Mouse (Mus musculus) retina, postnatal 7 days (tissue): Measurements from ENCODE around the gene Wdr89.
A peak's percentile ranks its signal among the peaks of the same experiment; 100 is the strongest.
"Not testable (repeated sequence)": the region's sequence is repeated elsewhere in the genome, so short reads cannot be mapped to it uniquely, and the experiment has no call there.

ENCODE experiments used
- DNase-seq: peaks from one replicate; pipeline ENCODE4 v3.0.0-alpha.2; 2012; ENCODE audit warnings: low read depth, low spot score

Wdr89 gene

DNA sequence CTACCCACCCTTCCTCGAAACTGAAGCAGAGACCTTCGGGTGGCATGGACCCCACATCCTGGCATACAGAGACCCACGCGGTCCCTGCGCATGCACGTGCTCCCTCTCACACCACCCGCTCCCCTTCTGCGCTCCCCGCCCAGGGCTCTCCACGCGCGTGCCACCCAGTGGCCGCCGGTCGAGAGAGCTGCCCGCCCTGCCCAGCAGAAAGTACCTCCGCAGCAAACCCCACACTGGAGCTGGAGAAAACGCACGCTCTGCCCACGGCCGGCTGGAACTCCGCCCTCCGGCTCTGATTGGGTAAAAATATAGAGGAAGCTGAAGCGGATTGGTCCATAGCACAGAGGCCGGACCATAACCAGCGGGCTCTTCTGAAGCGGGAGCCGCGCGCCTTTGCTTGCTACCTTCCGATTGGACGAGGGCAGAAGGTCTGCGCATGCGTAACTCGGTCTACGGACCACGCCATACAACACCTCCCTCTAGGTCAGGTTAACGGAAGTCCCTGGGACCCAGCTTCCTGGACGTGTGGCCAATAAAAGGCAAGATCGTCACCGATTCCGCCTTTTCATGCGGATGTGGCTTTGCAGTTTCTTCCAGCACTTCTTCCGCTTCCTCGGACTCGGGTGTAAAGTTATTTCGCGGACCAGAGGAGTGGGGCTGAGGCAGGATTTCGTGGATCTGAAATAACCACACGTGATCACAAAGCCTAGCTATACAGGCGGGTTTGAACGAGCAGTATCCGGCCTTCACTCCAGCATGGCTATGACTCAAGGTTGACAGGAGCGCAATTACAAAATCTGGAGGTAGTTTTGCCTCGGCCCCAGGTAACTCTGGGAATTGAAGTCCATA, at the start of gene Wdr89:
TSS of gene Wdr89 (minus strand) at position 280 of the 849 bp plus-strand sequence.
- DNase-seq = peak; percentile 99

DNA sequence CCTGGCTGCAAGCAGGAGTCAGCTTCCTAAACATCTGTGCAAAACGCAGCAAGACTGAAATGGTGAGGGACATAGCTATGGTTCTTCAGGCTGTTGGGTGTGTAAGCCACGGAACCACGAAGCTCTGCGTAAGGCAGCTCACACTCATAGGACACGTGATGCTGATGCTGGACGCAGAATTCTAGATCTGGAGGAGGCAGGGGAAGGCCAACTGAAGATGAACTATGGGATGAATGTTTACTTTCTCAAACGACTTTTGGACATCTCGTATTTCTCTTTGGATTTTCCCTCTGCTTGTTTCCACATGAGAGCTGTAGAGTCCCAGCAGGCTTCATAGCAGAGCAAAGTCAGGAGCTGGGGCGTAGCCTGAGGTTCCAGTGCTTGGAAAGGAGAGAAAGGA, 44.3 kb upstream of the Wdr89 start:
- no peak for DNase-seq

DNA sequence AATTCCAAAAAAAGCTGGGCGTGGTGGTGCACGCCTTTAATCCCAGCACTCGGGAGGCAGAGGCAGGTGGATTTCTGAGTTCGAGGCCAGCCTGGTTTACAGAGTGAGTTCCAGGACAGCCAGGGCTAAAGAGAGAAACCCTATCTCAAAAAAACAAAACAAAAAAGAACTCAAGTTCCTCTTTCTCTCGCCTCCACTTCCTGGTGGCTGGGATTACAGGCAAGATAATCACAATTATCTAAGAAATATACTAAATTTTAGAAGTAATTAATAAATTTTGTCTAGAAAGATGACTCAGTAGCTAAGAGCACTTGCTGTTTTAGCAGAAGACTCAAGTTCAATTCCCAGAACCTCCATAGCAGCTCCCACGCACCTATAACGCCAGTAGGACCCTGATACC, 43.6 kb upstream of the Wdr89 start:
- not testable (repeated sequence) for DNase-seq

DNA sequence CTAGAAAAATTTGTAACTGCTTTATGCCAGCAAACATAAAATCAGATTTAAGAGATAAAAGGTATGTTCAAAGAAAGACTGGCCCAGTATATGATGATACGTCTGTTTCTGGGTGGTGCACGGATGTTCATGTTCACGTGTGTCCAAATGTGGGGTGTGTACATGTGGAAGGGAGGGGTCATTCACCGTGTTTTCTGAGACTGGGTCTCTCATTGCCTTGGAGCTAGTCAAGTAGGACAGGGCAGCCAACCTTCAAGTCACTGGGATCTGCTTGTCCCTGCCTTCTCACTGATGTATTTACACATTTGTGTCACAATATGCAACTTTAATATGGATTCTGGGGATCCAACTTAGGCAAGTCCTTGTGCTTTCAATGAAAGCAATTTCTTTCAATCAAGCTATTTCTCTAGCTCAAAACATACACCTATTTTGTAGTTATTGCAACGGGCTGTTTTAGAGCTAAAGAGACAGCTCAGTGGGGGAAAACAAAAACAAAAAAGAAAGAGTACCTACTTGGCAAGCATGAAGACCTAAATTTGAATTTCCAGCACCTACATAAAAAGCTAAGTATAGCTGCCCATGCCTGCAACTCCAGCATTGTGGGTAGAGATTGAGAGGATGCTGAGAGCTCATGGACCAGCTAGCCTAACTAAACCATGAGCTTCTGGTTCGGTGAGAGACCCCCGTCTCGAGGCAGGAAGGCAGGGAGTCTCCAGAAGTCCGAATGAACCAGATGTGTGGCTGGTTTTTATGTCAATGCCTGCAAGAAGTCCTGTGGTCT, 41.4 kb upstream of the Wdr89 start:
- no peak for DNase-seq

DNA sequence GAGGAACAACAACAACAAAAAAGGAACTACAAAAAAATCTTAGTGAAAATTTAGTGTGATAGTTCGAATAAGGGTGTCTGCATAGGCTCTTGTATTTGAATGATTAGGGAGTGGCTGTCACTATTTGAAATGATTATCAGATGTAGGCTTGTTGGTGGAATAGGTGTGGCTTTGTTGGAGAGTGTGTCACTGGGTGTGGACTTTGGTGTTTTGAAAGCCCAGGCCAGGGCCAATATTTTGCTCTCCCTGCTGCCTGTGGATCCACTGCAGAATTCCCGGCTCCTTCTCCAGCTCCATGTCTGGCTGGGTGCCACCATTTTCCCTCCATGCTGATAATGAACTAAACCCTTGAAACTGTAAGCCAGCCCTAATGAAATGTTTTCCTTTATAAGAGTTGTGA, 40.2 kb upstream of the Wdr89 start:
- no peak for DNase-seq

DNA sequence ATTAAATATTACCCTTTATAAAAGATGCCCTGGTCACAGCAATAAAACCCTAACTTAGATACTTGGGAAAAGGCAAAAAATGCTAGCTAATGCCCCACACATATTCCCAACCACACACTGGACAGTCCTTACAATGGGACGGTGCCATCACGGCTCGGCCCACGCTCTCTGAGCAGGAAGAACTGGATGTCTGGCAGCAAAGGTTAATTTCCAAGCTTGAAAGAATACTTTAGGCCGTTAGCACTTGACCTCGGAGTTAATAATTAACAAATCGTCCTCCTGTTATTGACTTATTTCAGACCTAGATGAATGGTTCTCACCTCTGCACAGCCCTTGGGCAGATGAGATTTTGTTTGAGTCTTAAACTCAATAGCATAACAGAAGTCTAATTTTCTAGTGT, 37.3 kb upstream of the Wdr89 start:
- DNase-seq = no peak

DNA sequence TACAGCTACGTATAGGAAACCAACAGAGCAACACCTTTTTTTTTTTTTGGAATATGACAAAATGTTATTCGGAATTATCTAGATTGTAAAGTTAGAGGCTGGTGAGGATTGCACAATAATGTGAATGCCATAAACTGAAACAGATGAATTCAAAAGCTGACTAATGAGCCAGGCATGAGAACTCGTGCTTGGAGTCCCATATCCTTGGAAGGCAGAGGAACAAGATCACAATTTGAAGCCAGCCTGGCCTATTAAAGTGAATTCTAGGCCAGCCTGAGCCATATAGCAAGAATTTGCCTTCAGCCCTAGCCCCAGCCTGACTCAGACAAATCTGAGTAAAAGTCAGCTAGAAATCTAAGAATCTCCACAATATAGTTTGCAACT, 33.4 kb upstream of the Wdr89 start:
- no peak for DNase-seq

DNA sequence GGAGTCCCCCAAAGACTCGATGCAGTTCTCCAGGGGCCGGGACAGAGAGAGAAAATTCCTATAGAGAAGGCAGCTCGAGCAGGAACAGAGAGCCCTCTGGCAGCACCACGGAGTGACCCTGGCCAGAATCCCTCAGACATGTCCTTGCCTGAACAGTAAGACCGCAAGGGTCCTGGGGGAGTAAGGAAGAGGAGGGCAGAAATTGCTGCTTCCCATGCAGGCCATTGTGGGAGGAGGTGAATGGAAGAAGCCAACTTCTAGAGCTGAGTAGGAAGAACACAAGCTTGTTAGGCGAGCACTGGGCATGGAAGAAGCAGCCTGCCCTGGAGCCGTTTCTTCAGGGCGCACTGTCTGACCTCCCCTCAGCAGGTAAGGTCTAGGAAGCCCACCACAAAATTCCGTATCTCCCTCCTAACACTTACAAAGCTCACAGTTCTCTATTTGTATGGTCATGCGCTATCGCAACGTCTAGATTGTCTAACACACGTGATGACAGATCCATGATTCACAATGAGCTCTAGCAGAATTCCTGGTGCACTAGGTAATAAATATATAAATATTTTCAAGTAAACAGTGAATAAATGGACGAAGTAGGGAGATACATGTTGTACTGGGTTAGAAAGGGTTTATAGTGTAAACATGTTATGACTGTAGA, 32.9 kb upstream of the Wdr89 start:
- no peak for DNase-seq

DNA sequence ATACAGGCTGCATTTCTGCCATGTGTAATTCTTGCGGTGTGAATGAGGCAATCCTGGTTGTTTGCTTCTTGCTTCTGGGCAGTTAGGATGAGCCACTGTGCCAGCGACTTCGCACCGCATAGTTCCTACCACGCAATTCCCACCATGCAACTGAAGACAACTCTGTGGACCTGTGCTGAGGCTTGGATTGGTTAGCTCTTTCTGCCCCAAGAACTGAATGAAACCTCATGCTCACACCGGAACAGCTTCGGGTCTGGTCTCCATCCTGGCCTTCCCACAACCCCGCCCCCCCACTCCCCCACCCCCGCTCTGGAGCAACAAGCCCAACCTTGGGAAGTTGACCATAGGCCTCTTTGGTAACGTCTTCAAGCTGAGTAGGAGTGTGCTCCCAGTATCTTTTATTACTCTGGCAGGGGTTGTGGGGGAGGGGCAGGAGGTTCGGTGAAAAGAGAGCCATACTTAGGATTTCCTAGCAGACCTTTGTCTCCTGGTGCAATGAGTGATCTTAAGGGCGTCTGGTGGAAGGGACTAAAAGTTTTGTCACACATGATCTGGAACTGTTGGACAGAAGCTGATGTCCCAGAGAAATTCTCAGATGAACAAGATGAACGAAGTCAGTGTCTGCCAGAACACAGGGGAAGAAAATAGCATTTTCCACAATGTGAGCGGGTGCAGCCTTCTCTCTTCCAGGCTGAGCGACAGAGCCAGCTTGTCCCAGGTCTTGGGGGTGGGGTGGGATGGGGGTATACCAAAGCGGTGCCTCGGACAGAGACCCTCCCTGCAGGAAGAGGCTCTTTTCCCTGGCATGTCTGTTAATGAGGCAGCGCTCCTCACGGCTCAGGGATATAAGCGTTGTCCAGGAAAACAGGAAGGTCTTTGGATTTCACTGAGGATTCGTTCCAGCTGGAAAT, 32.1 kb upstream of the Wdr89 start:
- DNase-seq = no peak

DNA sequence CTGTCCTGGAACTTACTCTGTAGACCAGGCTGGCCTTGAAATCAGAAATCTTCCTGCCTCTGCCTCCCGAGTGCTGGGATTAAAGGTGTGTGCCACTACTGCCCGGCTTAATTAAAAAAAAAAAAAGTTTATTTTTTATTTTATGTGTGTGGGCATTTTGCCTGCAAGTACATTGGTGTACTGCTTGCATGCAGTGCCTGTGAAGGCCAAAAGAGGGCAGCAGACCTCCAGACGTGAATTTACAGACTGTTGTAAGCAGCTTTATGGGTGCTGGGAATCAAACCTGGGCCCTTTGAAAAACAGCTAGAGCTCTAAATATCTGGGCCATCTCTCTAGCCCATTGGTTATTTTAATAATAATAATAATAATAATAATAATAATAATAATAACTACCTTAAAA, 29.4 kb upstream of the Wdr89 start:
- DNase-seq = no peak

DNA sequence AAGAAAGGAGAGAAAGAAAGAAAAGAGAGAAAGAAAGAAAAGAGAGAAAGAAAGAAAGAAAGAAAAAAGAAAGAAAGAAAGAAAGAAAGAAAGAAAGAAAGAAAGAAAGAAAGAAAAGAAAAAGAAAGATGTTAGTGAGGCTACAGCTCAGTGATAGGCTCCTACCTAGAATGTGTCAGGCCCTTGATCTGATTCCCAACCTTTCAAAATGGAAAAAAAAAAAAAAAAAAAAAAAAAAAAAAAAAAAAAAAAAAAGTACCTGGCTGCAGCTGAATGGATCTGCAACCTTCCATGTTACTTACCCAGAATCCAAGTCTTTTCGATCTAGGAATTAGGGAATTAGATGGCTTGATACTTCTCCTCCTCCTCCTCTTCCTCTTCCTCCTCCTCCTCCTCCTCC, 26.5 kb upstream of the Wdr89 start:
- DNase-seq = not testable (repeated sequence)

DNA sequence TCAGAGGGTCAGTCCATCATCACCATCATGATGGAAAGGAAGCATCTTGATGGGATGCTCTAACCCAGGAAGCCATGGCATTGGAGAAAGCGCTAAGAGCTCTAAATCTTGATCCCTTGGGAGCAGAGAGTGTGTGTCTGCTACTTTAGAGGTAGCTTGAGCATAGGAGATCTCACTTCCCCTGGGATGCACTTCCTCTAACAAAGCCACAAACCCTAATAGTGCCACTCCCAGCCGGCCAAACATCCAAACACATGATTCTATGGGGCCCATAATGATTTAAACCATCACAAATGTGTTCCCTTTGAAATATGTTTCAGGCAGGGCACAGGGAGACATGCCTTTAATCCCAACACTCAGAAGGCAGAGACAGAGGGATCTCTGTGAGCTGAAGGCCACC, 19.7 kb upstream of the Wdr89 start:
- DNase-seq = no peak

DNA sequence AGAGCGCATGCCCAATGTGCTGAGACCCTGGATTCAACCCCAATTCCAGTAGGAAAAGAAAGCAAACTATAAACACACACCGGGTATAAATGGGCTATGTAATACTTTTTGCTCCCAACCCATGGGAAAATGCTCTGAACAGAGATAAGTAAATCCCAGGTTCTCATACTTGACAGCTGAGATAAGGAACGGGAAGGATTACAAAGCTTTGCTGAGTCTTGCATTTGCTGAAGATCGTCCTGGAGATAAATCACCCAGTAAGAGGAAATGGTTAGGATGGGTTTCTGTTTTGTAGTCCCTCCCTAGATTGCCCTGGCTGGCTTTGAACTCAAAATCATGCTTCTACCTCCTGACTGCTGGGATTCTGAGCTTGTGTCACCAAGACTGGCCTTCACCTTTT, 18.0 kb upstream of the Wdr89 start:
- no peak for DNase-seq

DNA sequence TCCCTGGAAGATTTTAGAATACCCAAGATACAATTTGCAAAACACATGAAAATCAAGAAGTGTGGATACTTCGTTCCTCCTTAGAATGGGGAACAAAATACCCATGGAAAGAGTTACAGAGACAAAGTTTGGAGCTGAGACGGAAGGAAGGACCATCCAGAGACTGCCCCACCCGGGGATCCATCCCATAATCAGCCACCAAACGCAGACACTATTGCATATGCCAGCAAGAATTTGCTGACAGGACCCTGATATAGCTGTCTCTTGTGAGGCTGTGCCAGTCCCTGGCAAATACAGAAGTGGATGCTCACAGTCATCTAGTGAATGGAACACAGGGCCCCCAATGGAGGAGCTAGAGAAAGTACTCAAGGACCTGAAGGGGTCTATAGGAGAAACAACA, 14.7 kb upstream of the Wdr89 start:
- not testable (repeated sequence) for DNase-seq

DNA sequence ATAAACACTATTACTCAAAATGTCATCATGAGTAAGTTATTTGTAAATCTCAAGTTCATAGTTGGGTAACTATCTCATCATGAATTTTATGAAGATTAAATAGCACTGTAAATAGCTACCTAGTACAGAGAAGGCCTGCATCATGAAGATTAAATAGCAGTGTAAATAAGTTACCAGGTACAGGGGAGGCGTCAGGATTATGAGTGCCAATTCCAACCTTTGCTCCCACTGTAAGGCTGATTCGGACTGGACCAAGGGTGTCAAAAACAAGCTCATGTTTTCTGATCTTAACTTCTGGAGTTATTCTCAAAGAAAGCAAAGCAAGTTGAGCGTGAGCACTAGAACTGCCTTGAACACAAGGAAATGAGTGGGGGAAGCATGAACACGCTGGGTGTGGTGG, 14.3 kb upstream of the Wdr89 start:
- DNase-seq = no peak

DNA sequence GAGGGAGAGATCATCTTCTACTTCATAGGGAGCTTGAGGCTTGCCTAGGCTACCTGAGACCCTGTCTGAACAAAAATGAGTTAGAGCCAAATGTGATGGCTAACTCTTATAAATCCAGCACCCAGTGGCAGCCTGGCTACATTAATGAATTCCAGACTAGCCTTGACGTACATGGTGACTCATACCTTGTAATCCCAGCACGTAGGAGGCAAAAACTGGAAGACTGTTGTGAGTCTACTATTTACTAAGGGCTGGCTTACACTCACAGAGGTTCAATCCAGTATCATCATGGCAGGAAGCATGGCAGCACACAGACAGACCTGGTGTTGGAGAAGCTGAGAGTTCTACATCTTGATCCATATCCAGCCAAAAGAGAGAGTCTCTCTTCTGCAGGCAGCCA, 13.5 kb upstream of the Wdr89 start:
- no peak for DNase-seq

DNA sequence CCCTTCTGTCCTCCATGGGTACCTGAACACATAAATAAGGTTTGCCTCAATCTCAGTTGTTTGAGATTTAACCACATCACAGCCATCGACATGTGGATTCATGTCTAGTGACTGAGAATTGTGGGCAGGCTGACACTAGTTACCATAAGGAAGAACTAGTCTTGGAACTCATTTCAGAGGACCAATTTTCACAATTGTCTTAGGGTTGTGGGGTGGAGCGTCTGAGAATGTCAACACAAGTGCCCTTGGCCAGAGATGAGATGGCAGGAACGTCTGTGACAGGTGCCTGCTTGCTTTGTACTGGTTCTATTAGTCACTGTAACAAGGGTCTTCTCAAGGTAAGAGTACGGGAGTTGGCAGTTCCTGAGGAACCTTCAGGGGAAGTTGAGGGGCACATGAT, 11.8 kb upstream of the Wdr89 start:
- no peak for DNase-seq

DNA sequence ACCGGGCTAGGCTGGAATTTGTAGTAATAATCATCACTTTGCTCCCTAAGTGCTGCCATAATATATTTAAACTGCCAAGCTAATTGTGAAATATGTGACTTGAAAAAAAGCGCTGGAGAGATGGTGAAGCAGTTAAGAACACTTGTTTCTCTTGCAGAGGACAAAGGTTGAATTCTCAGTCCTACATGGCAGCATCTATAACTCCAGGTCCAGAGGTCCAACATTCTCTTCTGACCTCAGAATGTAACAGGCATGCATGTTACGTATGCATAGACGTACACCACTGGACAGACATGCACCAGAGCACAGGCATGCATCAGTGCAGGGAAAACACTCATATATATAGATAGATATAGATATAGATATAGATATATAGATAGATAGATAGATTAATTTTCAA, 9.1 kb upstream of the Wdr89 start:
- DNase-seq = no peak

DNA sequence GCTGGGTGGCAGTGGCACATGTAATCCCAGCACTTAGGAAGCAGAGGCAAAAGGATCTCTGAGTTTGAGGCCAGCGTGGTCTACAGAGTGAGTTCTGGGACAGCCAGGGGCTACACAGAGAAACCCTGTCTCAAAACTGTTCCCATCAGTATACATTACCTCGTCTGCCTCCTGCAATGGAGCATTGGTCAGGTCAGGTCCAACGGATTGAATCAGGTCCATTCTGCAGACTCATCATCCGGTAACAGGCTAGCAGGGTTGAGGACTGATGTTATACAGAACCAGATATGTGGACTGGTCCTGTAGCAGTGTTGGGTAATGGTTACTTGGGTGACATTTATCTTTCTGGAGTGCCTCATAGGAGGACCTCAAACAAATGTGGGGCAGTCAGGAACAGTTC, 3.3 kb upstream of the Wdr89 start:
- DNase-seq = no peak

DNA sequence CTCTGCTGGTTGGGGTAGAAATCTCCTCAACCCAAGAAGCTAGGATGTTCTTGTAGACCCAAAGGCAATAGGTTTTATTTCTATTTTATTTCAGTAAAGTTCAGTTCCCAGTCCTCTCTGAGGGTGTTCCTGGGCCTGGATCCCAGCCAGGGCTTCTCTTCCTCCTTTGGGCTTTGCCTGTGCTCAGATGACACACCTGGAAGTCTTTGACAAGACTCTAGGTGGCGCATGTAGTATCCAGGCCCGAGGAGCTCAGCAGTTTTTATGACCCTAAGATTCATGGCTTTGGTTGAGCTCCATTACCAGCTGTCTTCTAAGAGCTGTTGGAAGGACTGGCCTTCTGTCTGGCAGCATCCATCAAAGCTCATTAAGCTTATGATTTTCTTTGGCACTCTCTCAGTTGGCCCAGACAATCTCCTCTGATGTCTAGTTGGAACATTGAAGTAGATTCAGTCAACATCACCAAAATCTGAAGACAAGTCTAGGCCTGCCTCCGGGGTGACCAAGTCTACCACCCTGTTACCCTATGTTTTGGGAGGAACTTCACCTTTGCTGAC, 2.5 kb upstream of the Wdr89 start:
- no peak for DNase-seq

DNA sequence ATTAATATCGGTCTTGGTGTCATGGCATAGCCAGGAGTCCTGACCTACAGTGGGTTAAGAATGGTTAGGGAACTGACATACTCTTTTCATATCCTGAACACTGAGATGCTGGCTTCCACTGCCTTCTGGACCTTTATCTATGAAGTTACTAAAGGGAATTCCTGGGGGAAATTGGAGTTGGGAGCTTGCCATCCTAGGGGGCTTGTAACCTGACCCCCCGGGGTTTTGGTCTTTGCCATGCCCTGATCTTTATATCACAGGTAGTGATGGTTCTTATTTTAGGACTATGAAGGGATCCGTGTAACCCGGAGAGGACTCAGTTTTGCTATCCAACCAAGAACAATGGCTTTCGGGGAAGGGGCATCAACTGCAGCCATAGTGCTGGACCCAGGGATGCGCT, 1.3 kb upstream of the Wdr89 start:
- no peak for DNase-seq
